In the genomic region with DNA sequence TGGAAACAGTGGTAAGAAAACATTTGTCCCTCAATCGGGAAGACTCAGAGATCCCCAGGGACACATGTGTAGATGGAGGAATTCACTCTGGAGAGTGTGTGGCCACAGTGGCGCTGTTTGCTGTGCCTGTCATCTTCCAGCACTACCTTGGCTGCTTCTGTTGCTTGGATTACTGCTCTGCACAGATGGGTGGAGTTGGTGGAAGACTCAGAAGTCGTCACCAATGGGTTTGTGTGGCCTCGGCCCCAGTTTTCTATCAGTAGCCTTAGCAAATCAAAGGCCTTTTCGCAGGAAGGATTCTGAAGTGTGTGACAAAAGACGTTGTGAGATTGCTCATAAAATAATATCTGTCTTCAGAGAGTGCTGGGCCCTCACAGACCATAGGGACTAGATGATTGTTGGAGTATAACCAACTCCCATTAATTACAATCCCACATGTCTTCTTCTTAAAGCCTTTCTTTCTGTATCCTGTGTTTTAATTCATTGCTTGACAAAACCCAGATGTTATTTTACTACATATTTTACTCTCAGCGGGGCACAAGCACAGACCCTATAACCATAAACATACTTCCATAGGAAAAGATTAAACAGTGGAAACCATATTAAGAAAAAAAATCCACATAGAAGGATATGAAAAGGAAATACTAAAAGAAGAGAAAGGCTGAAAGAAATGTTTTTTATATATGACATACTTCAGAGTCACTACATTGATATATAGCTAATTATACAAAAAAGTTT, we compare ENCODE assay signal across 9 mouse cellular contexts. TPM values are rescaled to one million over a fixed set of nuclear protein-coding genes. Genes with fewer than 3 reads are reported as not detected.
DNase-seq lines count a peak whose midpoint lies in the region; ATAC-seq and TF ChIP-seq lines count a peak whose summit lies in the region.
"Had no signal": no experiment of that assay in that cellular context is flagged by ENCODE, and none has a peak within 500 bp of the region (broad histone marks: within the 10 kb centered on the region; RNA-seq: fewer than 3 reads in every experiment).

No protein-coding gene starts in this region.

- no peaks in the 10 kb centered on the region for H3K4me1 ChIP-seq in embryonic facial prominence, embryonic 12.5 days
- peaks cover 5% of the 10 kb centered on the region; the same call in 1 of the 2 replicates for H3K4me1 ChIP-seq in embryonic facial prominence, embryonic 10.5 days
- H3K4me1 ChIP-seq in lung, embryonic 14.5 days (ENCODE audit: insufficient read depth), result no peaks in the 10 kb centered on the region; the same call in 1 of the 2 replicates
- peaks cover 15% of the 10 kb centered on the region for H3K4me1 ChIP-seq in heart, embryonic 15.5 days (replicated peaks)
- H3K4me1 ChIP-seq: hindbrain, embryonic 10.5 days had no signal

- H3K27me3 ChIP-seq in embryonic facial prominence, embryonic 12.5 days, result no peaks in the 10 kb centered on the region
- H3K27me3 ChIP-seq in embryonic facial prominence, embryonic 10.5 days (replicated peaks; ENCODE audit: low read depth, poor library complexity, severe bottlenecking), result no peaks in the 10 kb centered on the region
- no peaks in the 10 kb centered on the region for H3K27me3 ChIP-seq in lung, embryonic 14.5 days (ENCODE audit: insufficient read depth, low read length)
- H3K27me3 ChIP-seq in heart, embryonic 15.5 days, result no peaks in the 10 kb centered on the region

- 66% methylated on average over 7 of the region's 7 CpGs for WGBS in embryonic facial prominence, embryonic 12.5 days
- 69% methylated on average over 7 of the region's 7 CpGs for WGBS in embryonic facial prominence, embryonic 10.5 days
- 37% methylated on average over 7 of the region's 7 CpGs for WGBS in lung, embryonic 14.5 days
- 45% methylated on average over 7 of the region's 7 CpGs for WGBS in heart, embryonic 15.5 days

- H3K9ac ChIP-seq in embryonic facial prominence, embryonic 12.5 days, result no peak overlapping the region
- H3K9ac ChIP-seq in lung, embryonic 14.5 days, result no peak overlapping the region
- no peak overlapping the region for H3K9ac ChIP-seq in heart, embryonic 15.5 days

- H3K27ac ChIP-seq in embryonic facial prominence, embryonic 12.5 days, result 0 out of 2 replicates have a peak overlapping the region, but pooled peaks have one; percentile 36
- H3K27ac ChIP-seq in embryonic facial prominence, embryonic 10.5 days (replicated peaks), result no peak overlapping the region
- peak overlapping the region; percentile 88 for H3K27ac ChIP-seq in lung, embryonic 14.5 days (ENCODE audit: low read depth)
- H3K27ac ChIP-seq in heart, embryonic 15.5 days, result peak overlapping the region; percentile 62
- H3K27ac ChIP-seq: hindbrain, embryonic 10.5 days had no signal

- no peak for ATAC-seq in embryonic facial prominence, embryonic 12.5 days (ENCODE audit: insufficient number of reproducible peaks, insufficient read depth, low FRiP score, low TSS enrichment)
- peak; percentile 62 for ATAC-seq in lung, embryonic 14.5 days (ENCODE audit: insufficient read depth)
- peak; percentile 49; the same call in 1 of the 2 replicates for ATAC-seq in heart, embryonic 15.5 days (replicated peaks; ENCODE audit: insufficient number of reproducible peaks, insufficient read depth, low FRiP score, low read depth)

- H3K36me3 ChIP-seq in embryonic facial prominence, embryonic 12.5 days, result no peaks in the 10 kb centered on the region
- H3K36me3 ChIP-seq in embryonic facial prominence, embryonic 10.5 days (replicated peaks), result no peaks in the 10 kb centered on the region
- H3K36me3 ChIP-seq in lung, embryonic 14.5 days (ENCODE audit: insufficient read depth), result no peaks in the 10 kb centered on the region
- H3K36me3 ChIP-seq in heart, embryonic 15.5 days, result no peaks in the 10 kb centered on the region
- H3K36me3 ChIP-seq: hindbrain, embryonic 10.5 days had no signal

- H3K9me3 ChIP-seq in embryonic facial prominence, embryonic 12.5 days, result no peaks in the 10 kb centered on the region
- H3K9me3 ChIP-seq in embryonic facial prominence, embryonic 10.5 days, result no peaks in the 10 kb centered on the region
- no peaks in the 10 kb centered on the region for H3K9me3 ChIP-seq in lung, embryonic 14.5 days (ENCODE audit: low read depth, low read length)
- no peaks in the 10 kb centered on the region for H3K9me3 ChIP-seq in heart, embryonic 15.5 days (replicated peaks)
- H3K9me3 ChIP-seq: hindbrain, embryonic 10.5 days had no signal

- H3K4me2 ChIP-seq in embryonic facial prominence, embryonic 12.5 days (replicated peaks), result no peak overlapping the region
- H3K4me2 ChIP-seq in lung, embryonic 14.5 days, result peak overlapping the region; percentile 28; the same call in 1 of the 2 replicates
- H3K4me2 ChIP-seq in heart, embryonic 15.5 days, result peak overlapping the region; percentile 38

- no peak for DNase-seq in embryonic facial prominence, embryonic 10.5 days (ENCODE audit: low spot score)
- DNase-seq in lung, embryonic 14.5 days, result peak; percentile 70
- DNase-seq in lung, postnatal 10 days, result no peak
- DNase-seq in skeletal muscle tissue, adult 2 months (ENCODE audit: low read depth, low spot score), result peak; percentile 28
- DNase-seq in adrenal gland, postnatal 25 days, result no peak
- no peak for DNase-seq in testis, postnatal 14 days (ENCODE audit: low spot score)

- TF ChIP-seq CTCF in lung, embryonic 14.5 days (IDR thresholded peaks at IDR 0.05; ENCODE audit: low read depth), result peak; percentile 46

- no peak overlapping the region for H3K4me3 ChIP-seq in embryonic facial prominence, embryonic 12.5 days
- no peak overlapping the region for H3K4me3 ChIP-seq in embryonic facial prominence, embryonic 10.5 days
- H3K4me3 ChIP-seq in lung, embryonic 14.5 days (ENCODE audit: low read depth, low read length), result no peak overlapping the region
- H3K4me3 ChIP-seq in heart, embryonic 15.5 days, result no peak overlapping the region
- H3K4me3 ChIP-seq: hindbrain, embryonic 10.5 days had no signal

RNA-seq across cellular contexts. Expression of gene Vcam1, which starts 48.4 kb away (rescaled TPM):
- 58.8 and 69.4 TPM in 2 replicates for polyA plus RNA-seq in embryonic facial prominence, embryonic 12.5 days (2016; fragmentation: Nextera tagmentation; extraction: Ambion mirVana)
- polyA plus RNA-seq in embryonic facial prominence, embryonic 10.5 days (2016; fragmentation: Nextera tagmentation; extraction: Ambion mirVana), result 28.5 and 35.9 TPM in 2 replicates
- polyA plus RNA-seq in lung, embryonic 14.5 days (2014; fragmentation: Nextera tagmentation; extraction: Ambion mirVana), result 78.6 and 93.8 TPM in 2 replicates
- 77.8 and 78.2 TPM in 2 replicates for polyA plus RNA-seq in heart, embryonic 15.5 days (2015; fragmentation: Nextera tagmentation; extraction: Ambion mirVana)
- 10.8 and 13.1 TPM in 2 replicates for total RNA-seq in adrenal gland, postnatal 25 days (2021)

Comparison
In these comparisons a context has a peak if more than half of its experiments do, and no peak if none do; other contexts are left out.
1. DNase-seq: peak in lung, embryonic 14.5 days (single experiment) and skeletal muscle tissue, adult 2 months (single experiment); none in embryonic facial prominence, embryonic 10.5 days (single experiment), lung, postnatal 10 days (single experiment), adrenal gland, postnatal 25 days (single experiment) and testis, postnatal 14 days (single experiment).